Mouse (Mus musculus) ES-Bruce4 (cell line): ENCODE results near the gene Hand1. TPM values are rescaled to one million over a fixed set of nuclear protein-coding genes. Genes with fewer than 3 reads are reported as not detected.

Experiments
- H3K27ac ChIP-seq: 2 replicates; pipeline ENCODE4 v1.5.1; 2012; ENCODE audit warnings: low read length, inconsistent platforms; ENCODE audit not compliant: insufficient read depth
- H3K27me3 ChIP-seq: 2 replicates; pipeline ENCODE4 v1.6.1; 2012; ENCODE audit warnings: mild to moderate bottlenecking, low read length, inconsistent platforms; ENCODE audit not compliant: control insufficient read depth, poor library complexity, insufficient read depth, severe bottlenecking
- H3K36me3 ChIP-seq: 2 replicates; pipeline ENCODE4 v1.6.1; 2012; ENCODE audit warnings: inconsistent platforms, mild to moderate bottlenecking, low read length, moderate library complexity; ENCODE audit not compliant: control insufficient read depth, poor library complexity, insufficient read depth, severe bottlenecking
- H3K4me1 ChIP-seq: one replicate; pipeline ENCODE4 v1.8.1; 2011; ENCODE audit warnings: low read length; ENCODE audit not compliant: control insufficient read depth, insufficient read depth
- H3K4me3 ChIP-seq: 2 replicates; pipeline ENCODE4 v1.5.1; 2011; ENCODE audit warnings: low read depth, mild to moderate bottlenecking, low read length
- H3K9ac ChIP-seq: 2 replicates; pipeline ENCODE4 v1.6.1; 2012; ENCODE audit warnings: low read depth, mild to moderate bottlenecking, inconsistent platforms; ENCODE audit not compliant: poor library complexity, severe bottlenecking
- H3K9me3 ChIP-seq: replicated peaks from 2 replicates; pipeline ENCODE4 v1.6.1; 2012; ENCODE audit warnings: mild to moderate bottlenecking, low read length, inconsistent platforms; ENCODE audit not compliant: control insufficient read depth, poor library complexity, insufficient read depth, severe bottlenecking
- CTCF ChIP-seq: IDR thresholded peaks from one replicate; pipeline ENCODE4 v1.8.1; 2011; ENCODE audit warnings: low read depth, low read length
- EP300 ChIP-seq: IDR thresholded peaks from 2 replicates; pipeline ENCODE4 v1.6.1; 2011; ENCODE audit warnings: low read depth, low read length; ENCODE audit not compliant: insufficient read depth
- POLR2A ChIP-seq: IDR thresholded peaks from one replicate; pipeline ENCODE4 v1.8.1; 2011; ENCODE audit warnings: low read length; ENCODE audit not compliant: insufficient read depth
- polyA plus RNA-seq: library from polyadenylated mRNA; stranded (reverse); fragments of >200 nt; gene quantifications from 2 replicates; pipeline ENCODE4 v1.2.4, GENCODE M21; 2011; ENCODE audit warnings: low read depth; ENCODE audit not compliant: missing spikeins, insufficient read depth, insufficient read length

The Hand1 gene
- polyA plus RNA-seq, 1 experiment = 3.7 TPM

DNA sequence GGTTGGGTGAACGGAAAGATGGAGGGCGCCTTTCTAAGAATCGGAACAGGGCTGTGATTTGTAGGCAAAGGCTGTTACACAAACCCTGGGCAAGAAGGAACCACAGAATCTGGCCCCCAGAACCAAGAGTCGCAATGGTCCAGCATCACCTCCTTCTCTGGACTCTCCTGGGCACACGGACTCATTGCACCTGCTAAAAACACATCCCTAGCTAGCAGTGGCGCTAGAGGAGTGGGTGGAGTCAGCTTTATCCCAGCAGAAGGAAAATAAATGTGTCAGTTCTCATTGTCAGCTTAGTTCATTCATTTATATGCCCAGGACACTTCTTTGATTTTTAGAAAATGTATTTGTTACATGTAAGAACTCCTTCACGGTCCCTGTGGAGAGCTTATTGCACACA is 8.8 kb upstream of the Hand1 start:
- Histone ChIP-seq H3K36me3 (no peaks in the 10 kb centered on the region), H3K9ac (no peak overlapping the region), H3K4me3 (no peak overlapping the region), H3K27ac (no peak overlapping the region), H3K27me3 (peaks cover 2% of the 10 kb centered on the region), H3K9me3 (no peaks in the 10 kb centered on the region), H3K4me1 (no peaks in the 10 kb centered on the region)
- TF ChIP-seq POLR2A (no peak), EP300 (no peak), CTCF (no peak)

DNA sequence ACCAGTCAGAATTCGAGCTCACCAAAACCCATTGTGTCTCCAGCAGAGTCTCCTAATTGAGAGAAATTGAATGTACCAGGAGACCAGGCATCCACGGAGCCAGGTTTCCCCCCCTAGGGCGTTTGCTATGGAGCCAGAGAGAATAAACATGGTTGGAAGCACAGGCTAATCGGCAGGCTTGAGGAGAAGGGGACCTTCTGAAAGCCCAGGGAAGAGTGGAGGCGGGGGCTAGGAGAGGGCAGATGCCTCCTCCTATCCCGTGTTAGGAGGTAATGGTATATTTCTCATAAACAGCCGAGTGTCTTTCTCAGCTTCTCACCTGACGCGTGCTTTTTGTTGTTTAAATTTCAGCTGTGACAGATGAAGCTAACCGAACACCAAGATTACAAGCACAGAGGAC is 8.4 kb upstream of the Hand1 start:
- Histone ChIP-seq H3K9me3 (no peaks in the 10 kb centered on the region), H3K4me3 (no peak overlapping the region), H3K36me3 (no peaks in the 10 kb centered on the region), H3K27ac (no peak overlapping the region), H3K9ac (no peak overlapping the region), H3K27me3 (peaks cover 2% of the 10 kb centered on the region), H3K4me1 (no peaks in the 10 kb centered on the region)
- TF ChIP-seq EP300 (no peak), POLR2A (no peak), CTCF (no peak)

DNA sequence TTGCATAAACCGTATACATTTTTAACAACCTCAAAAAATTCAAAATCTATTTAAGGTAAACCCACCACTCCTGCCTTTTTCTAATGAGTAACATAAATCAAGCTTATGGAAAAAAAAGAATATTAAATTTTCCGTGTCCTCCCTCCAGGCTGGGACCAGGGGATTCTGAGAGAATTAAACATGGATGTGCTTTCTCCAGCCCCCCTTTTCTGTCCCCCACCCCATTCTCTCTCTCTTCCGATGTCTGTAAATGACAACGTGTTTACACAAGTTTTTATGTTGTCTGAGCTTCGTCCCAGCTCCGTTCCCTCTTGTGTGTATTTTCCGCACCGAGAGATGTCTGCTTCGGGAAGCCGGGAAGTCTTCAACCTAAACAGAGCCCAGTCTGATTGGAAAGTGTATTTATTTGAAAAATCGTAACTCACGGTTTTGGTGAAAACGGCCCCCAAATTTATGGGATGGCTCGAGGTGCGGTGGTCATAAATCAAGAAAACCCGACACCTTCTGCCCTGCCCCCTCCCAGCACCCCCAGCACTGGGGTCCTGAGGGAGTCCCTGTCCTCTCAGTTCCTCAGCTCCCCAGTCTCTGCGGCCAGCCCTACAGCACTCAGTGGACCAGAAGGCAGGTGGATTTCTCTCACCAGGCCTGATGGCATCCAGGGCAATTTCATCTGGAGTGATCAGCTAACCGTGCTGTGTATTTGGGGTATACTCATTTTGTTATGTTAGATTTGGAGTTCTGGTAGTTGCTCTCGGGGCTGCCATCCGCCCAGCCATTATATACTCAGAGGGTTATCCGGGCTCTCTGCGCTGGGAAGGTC is 5.5 kb upstream of the Hand1 start:
- Histone ChIP-seq H3K4me1 (no peaks in the 10 kb centered on the region), H3K4me3 (no peak overlapping the region), H3K9me3 (no peaks in the 10 kb centered on the region), H3K27ac (no peak overlapping the region), H3K9ac (no peak overlapping the region), H3K36me3 (no peaks in the 10 kb centered on the region), H3K27me3 (peaks cover 9% of the 10 kb centered on the region)
- TF ChIP-seq EP300 (no peak), CTCF (no peak), POLR2A (no peak)

DNA sequence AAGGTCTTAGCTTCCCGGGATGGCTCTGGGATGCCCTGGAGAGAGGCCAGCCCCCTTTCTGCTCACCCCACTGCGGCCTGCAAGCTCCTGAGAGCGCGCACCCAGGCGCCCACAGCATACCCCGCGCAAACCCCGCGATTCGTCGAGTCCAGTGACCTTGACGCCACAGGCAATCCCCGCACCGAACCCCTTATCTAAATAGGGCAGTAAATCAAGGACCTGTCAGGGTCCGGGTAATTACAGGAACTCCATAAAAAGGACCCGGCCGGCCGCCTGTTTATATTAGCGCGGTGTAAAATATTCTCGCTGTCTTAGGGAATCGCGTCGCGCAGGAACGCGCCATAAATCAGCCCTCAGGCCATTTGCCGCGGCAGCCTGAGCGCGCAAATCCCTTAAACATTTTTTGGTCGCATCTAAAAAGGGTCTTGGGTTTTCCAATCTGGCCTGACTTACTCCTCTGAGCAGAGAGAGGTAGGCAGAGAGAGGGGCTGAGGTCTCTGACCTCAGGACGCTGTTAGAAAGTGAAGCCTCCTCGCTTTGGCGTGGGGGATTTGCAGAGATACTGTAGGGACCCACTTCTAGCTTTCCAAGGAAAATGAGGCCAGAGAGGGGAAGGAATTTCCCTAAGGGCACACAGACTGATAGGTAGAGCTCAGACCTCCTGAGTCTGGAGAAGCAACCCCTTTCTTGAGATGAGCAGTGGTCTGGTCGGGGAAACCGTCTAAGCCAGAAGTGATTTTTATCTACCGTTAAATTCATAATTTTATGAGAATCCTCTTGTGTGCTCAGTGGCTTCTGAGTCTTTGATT is 4.5 kb upstream of the Hand1 start:
- Histone ChIP-seq H3K27me3 (peaks cover 13% of the 10 kb centered on the region), H3K9me3 (no peaks in the 10 kb centered on the region), H3K4me1 (no peaks in the 10 kb centered on the region), H3K4me3 (no peak overlapping the region; the same call in 1 of the 2 replicates), H3K36me3 (no peaks in the 10 kb centered on the region), H3K9ac (peak overlapping the region; percentile 32), H3K27ac (no peak overlapping the region)
- TF ChIP-seq POLR2A (no peak), EP300 (no peak), CTCF (no peak)

DNA sequence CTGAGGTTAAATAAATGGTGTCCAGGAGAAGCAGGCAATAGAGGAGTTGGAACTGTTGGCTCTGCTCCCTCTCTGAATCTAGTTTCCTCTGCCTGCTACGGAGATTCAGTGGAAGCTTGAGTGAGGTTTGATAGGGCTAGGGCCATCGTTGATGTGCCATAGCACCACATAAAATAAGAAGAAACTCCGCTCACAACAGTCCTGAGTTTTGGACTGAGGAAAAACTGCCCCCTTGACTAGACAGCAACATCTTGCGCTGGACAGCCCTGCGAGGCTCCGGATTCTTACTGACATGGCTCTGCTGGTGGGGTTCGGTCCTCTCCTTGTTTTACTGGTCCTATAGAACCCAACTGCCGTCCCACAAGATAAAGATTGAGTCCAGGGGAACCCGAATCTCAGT is 3.8 kb upstream of the Hand1 start:
- Histone ChIP-seq H3K27me3 (peaks cover 15% of the 10 kb centered on the region), H3K4me3 (no peak overlapping the region), H3K9ac (no peak overlapping the region), H3K36me3 (no peaks in the 10 kb centered on the region), H3K27ac (no peak overlapping the region), H3K9me3 (no peaks in the 10 kb centered on the region), H3K4me1 (no peaks in the 10 kb centered on the region)
- no peak for TF ChIP-seq EP300

DNA sequence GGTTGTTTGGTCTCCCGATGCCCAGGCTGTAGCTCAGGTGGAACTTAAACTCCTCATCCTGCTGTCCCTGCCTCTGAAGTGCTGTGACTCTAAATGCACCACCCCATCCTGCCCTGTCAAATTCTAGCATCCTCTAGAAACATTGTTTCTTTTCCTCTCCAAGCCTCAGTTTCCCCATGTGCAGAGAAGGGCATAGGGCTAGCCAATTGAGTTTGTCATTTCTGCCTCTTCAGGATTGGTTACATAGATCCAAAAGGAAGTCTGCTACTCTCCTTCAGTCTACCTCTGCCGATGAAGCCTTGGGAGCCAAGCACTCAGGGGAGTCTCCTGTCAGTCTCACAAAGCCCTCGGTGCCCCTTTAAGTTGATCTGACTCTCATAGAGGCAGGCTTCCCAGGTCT is 3.3 kb upstream of the Hand1 start:
- H3K27ac ChIP-seq = no peak overlapping the region
- no peaks in the 10 kb centered on the region for H3K36me3 ChIP-seq
- TF ChIP-seq EP300 (no peak), POLR2A (no peak), CTCF (no peak)
- H3K9me3 ChIP-seq = no peaks in the 10 kb centered on the region
- H3K27me3 ChIP-seq = peaks cover 17% of the 10 kb centered on the region
- H3K9ac ChIP-seq = no peak overlapping the region
- no peak overlapping the region for H3K4me3 ChIP-seq
- peaks cover 2% of the 10 kb centered on the region for H3K4me1 ChIP-seq
